Mouse (Mus musculus) retina, postnatal 7 days (tissue): Measurements from ENCODE around the gene Slc26a10.
"Not testable (repeated sequence)": the region's sequence is repeated elsewhere in the genome, so short reads cannot be mapped to it uniquely, and the experiment has no call there.

ENCODE experiments used
- DNase-seq: peaks from one replicate; pipeline ENCODE4 v3.0.0-alpha.2; 2012; ENCODE audit warnings: low read depth, low spot score

Slc26a10 gene

DNA sequence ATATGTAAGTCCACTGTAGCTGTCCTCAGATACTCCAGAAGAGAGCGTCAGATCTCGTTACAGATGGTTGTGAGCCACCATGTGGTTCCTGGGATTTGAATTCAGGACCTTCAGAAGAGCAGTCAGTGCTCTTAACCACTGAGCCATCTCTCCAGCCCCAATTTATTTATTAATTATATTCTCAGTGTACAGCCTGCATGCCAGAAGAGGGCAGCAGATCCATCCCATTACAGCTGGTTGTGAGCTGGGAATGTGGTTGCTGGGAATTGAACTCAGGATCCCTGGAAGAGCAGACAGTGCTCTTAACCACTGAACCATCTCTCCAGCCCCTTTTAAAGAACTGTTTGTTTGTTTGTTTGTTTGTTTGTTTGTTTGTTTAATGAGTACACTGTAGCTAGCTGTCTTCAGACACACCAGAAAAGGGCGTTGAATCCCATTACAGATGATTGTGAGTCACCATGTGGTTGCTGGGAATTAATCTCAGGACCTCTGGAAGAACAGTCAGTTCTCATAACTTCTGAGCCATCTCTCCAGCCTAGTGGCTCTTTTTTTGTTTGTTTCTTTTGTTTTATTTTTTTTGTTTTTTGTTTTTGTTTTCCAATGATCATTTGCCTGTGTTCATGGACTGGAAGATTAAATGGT, 45.9 kb downstream of the Slc26a10 start:
- DNase-seq, result not testable (repeated sequence)

- no peak for DNase-seq
Observed at GRCm38 (mm10) chr10:127132469-127132868, 48.0 kb downstream of the Slc26a10 start.

GRCm38 (mm10) chr10:127129431-127129830, 51.0 kb downstream of the Slc26a10 start:
- no peak for DNase-seq

- no peak for DNase-seq
Observed at GRCm38 (mm10) chr10:127127711-127128279, 52.6 kb downstream of the Slc26a10 start.

DNA sequence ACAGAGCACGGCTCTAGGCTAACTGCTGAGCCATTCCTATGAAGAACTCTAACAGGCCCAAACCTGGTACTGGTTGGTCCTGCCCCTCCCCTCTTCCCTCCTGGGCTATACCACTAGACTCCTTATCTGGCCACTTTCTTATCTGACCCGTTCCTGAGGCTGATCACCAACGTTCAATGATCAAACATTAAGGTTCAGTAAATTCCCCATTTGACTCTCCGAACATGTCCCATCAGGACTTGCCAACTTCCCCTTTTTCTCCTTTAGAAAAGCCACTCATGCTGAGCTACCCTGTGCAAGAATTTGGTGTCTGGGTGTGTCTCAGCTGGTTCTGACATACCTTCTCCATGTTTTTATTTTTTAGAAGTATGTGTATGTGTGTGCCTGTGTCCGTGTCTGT, 53.9 kb downstream of the Slc26a10 start:
- no peak for DNase-seq

GRCm38 (mm10) chr10:127125210-127126001, 55.0 kb downstream of the Slc26a10 start:
- DNase-seq, result no peak

DNA sequence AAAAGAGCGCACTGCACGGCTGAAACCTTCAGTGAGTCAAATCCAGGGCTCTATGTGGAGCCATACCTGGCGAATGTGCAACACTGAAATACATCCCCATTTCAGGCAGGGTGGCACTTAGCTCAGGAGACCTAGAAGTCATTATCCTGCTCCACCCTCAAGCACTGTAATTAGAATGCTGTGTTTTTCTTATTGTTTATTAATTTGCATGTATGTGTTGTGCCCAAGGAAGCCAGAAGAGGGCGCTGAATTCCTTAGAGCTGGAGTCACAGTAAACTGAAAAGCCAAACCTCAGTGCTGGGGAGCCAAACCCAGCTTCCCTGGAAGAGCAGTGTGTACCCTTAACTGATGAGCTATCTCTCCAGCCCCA, 57.0 kb downstream of the Slc26a10 start:
- peak; percentile 47 for DNase-seq

- DNase-seq, result peak; percentile 24
Observed at GRCm38 (mm10) chr10:127122784-127123435, 57.5 kb downstream of the Slc26a10 start.

DNA sequence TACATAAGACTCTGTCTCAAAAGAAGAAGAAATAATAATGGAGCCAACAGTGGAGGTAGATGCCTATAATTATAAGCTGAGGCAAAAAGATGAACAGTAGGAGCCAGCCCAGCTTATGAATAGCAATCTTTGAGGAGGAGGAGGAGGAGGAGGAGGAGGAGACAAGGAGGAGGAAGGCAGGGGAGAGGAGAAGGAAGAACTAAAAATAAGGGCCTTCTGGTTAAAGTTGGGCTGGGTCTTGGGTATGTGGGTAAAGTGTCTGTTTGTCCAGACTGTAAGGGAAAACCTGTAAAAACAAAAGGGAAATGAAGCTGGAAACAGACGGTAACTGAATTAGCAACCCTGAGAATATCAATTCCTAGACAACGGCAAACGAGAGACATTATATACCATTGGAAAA, 58.4 kb downstream of the Slc26a10 start:
- DNase-seq, result no peak
